Mouse (Mus musculus) ES-E14 (cell line): ENCODE measurements around the gene 4930442H23Rik.

Source experiments
- CHD2 ChIP-seq: IDR thresholded peaks from 2 replicates; pipeline ENCODE4 v1.6.1; 2014; ENCODE audit warnings: mild to moderate bottlenecking, low read depth, low read length, inconsistent platforms
- HCFC1 ChIP-seq: IDR thresholded peaks from 2 replicates; pipeline ENCODE4 v1.6.1; 2012; ENCODE audit warnings: low read length, inconsistent platforms, borderline replicate concordance; ENCODE audit not compliant: insufficient read depth

DNA sequence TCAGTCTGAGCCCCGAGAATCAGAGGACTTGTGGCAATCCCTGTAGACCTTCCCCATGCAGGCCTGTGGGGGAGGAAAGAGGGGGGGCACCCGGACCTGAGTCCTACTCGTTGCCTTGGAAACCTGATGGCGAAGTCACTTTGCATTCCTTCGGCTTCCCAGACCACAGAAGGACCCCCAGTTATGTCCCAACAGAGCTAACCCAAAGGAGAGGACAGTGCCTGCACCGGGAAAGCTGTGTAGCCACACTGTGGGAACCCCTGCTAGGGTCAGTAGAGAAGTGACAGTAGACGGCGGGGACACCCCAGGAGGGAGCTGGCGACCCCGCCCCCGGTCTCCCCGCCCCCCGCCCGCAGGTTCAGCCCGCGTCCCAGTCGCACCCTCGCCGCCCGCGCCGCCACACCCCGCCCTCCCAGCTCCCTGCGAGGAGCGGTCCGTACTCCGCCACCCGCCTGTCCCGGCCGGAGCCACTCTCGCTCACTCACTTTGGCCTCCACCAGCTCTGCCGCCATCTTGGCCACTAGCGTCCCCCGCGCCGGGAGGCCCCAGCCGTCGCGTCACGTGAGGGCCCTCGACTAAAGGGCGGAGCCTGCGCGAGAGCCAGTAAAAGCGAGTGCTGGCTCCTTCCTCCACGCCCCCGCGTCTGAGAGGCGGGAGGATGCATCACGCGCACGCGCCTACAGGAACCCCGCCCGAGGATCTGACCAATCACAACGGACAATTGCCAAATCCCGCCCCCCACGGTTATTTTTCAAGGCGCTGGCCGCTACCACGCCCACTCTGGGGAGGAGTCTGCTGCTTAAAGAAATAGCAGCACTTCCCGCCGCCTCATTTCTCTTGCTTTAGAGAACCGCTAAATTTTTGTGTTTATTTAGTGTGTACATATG, 16.2 kb downstream of the 4930442H23Rik start, which contains the start of gene Pias4:
- TF ChIP-seq HCFC1, result no peak
- no peak for TF ChIP-seq CHD2
